Mouse (Mus musculus): ENCODE measurements around the gene Tjp3. TPM values are rescaled to one million over a fixed set of nuclear protein-coding genes. Genes with fewer than 3 reads are reported as not detected.
A peak's percentile ranks its signal among the peaks of the same experiment; 100 is the strongest.
"Not testable (repeated sequence)": the region's sequence is repeated elsewhere in the genome, so short reads cannot be mapped to it uniquely, and the experiment has no call there.

Tjp3 gene
- polyA plus RNA-seq, 1 experiment from 2014 or later, result 4.7 TPM

GRCm38 (mm10) chr10:81233226-81233585 lies 58.2 kb downstream of the Tjp3 start:
- H3K27ac ChIP-seq (ENCODE audit: low read length), result 0 out of 2 replicates have a peak overlapping the region, but pooled peaks have one; percentile 39
- H3K4me1 ChIP-seq (ENCODE audit: control insufficient read depth, insufficient read depth, low read length), result 0 out of 2 replicates have a peak, but pooled peaks cover 12% of the 10 kb centered on the region
- peaks cover 16% of the 10 kb centered on the region for H3K27me3 ChIP-seq (ENCODE audit: control insufficient read depth, insufficient read depth, low read length)
- peak; percentile 49 for ATAC-seq (replicated peaks; ENCODE audit: extremely low read depth, insufficient read depth, low FRiP score)
- H3K4me2 ChIP-seq (ENCODE audit: low read depth, low read length), result peak overlapping the region; percentile 75
- under 1% methylated on average over 21 of the region's 28 CpGs for WGBS
- no peaks in the 10 kb centered on the region for H3K36me3 ChIP-seq (ENCODE audit: control insufficient read depth, insufficient read depth)
- peak overlapping the region; percentile 88 for H3K9ac ChIP-seq (ENCODE audit: low read length)
- H3K9me3 ChIP-seq (replicated peaks; ENCODE audit: control insufficient read depth, low read length), result no peaks in the 10 kb centered on the region
- peak overlapping the region; percentile 85 for H3K4me3 ChIP-seq (ENCODE audit: low read length)

GRCm38 (mm10) chr10:81232580-81233225 lies 58.7 kb downstream of the Tjp3 start, which contains the start of gene Zfr2:
Gene Zfr2 (plus strand): TSS chr10:81233155.
- WGBS, result 7% methylated on average over 29 of the region's 29 CpGs
- no peaks in the 10 kb centered on the region for H3K9me3 ChIP-seq (replicated peaks; ENCODE audit: control insufficient read depth, low read length)
- H3K4me3 ChIP-seq (ENCODE audit: low read length), result peak within 1 kb of the TSS; percentile 85
- peak within 1 kb of the TSS; percentile 75 for H3K4me2 ChIP-seq (ENCODE audit: low read depth, low read length)
- H3K9ac ChIP-seq (ENCODE audit: low read length), result peak within 1 kb of the TSS; percentile 88
- H3K36me3 ChIP-seq (ENCODE audit: control insufficient read depth, insufficient read depth), result no peaks in the 10 kb centered on the region
- peaks cover 16% of the 10 kb centered on the region for H3K27me3 ChIP-seq (ENCODE audit: control insufficient read depth, insufficient read depth, low read length)
- ATAC-seq (replicated peaks; ENCODE audit: extremely low read depth, insufficient read depth, low FRiP score), result peak; percentile 82
- 0 out of 2 replicates have a peak, but pooled peaks cover 12% of the 10 kb centered on the region for H3K4me1 ChIP-seq (ENCODE audit: control insufficient read depth, insufficient read depth, low read length)
- H3K27ac ChIP-seq (ENCODE audit: low read length), result 0 out of 2 replicates have a peak within 1 kb of the TSS, but pooled peaks have one; percentile 39

- Histone ChIP-seq H3K9ac (ENCODE audit: low read length) (no peak overlapping the region), H3K27me3 (ENCODE audit: control insufficient read depth, insufficient read depth, low read length) (peaks cover 16% of the 10 kb centered on the region), H3K27ac (ENCODE audit: low read length) (no peak overlapping the region), H3K4me2 (ENCODE audit: low read depth, low read length) (no peak overlapping the region), H3K36me3 (ENCODE audit: control insufficient read depth, insufficient read depth) (no peaks in the 10 kb centered on the region), H3K9me3 (replicated peaks; ENCODE audit: control insufficient read depth, low read length) (no peaks in the 10 kb centered on the region), H3K4me3 (ENCODE audit: low read length) (no peak overlapping the region), H3K4me1 (ENCODE audit: control insufficient read depth, insufficient read depth, low read length) (0 out of 2 replicates have a peak, but pooled peaks cover 12% of the 10 kb centered on the region)
- no peak for ATAC-seq (replicated peaks; ENCODE audit: extremely low read depth, insufficient read depth, low FRiP score)
- 51% methylated on average over 7 of the region's 7 CpGs for WGBS
These were observed 59.9 kb downstream of the Tjp3 start for GRCm38 (mm10) chr10:81231436-81231835.

- H3K36me3 ChIP-seq (ENCODE audit: control insufficient read depth, insufficient read depth), result no peaks in the 10 kb centered on the region
- peak within 1 kb of the TSS; percentile 22; the same call in 1 of the 2 replicates for H3K4me3 ChIP-seq (ENCODE audit: low read length)
- no peak within 1 kb of the TSS for H3K27ac ChIP-seq (ENCODE audit: low read length)
- 0 out of 2 replicates have a peak, but pooled peaks cover 12% of the 10 kb centered on the region for H3K4me1 ChIP-seq (ENCODE audit: control insufficient read depth, insufficient read depth, low read length)
- peak within 1 kb of the TSS; percentile 48 for H3K4me2 ChIP-seq (ENCODE audit: low read depth, low read length)
- peaks cover 16% of the 10 kb centered on the region for H3K27me3 ChIP-seq (ENCODE audit: control insufficient read depth, insufficient read depth, low read length)
- WGBS, result 13% methylated on average over 27 of the region's 27 CpGs
- no peaks in the 10 kb centered on the region for H3K9me3 ChIP-seq (replicated peaks; ENCODE audit: control insufficient read depth, low read length)
- ATAC-seq (replicated peaks; ENCODE audit: extremely low read depth, insufficient read depth, low FRiP score), result no peak
- H3K9ac ChIP-seq (ENCODE audit: low read length), result no peak within 1 kb of the TSS
These were observed 60.7 kb downstream of the Tjp3 start, which contains the start of gene Atcay for GRCm38 (mm10) chr10:81230438-81231332. Gene Atcay (minus strand): TSS chr10:81230833.

- WGBS, result 8% methylated on average over 20 of the region's 20 CpGs
- Histone ChIP-seq H3K36me3 (ENCODE audit: control insufficient read depth, insufficient read depth) (no peaks in the 10 kb centered on the region), H3K4me2 (ENCODE audit: low read depth, low read length) (peak overlapping the region; percentile 48), H3K27me3 (ENCODE audit: control insufficient read depth, insufficient read depth, low read length) (peaks cover 16% of the 10 kb centered on the region), H3K27ac (ENCODE audit: low read length) (no peak overlapping the region), H3K9ac (ENCODE audit: low read length) (no peak overlapping the region), H3K9me3 (replicated peaks; ENCODE audit: control insufficient read depth, low read length) (no peaks in the 10 kb centered on the region), H3K4me3 (ENCODE audit: low read length) (peak overlapping the region; percentile 22; the same call in 1 of the 2 replicates), H3K4me1 (ENCODE audit: control insufficient read depth, insufficient read depth, low read length) (0 out of 2 replicates have a peak, but pooled peaks cover 12% of the 10 kb centered on the region)
- no peak for ATAC-seq (replicated peaks; ENCODE audit: extremely low read depth, insufficient read depth, low FRiP score)
These were observed 61.5 kb downstream of the Tjp3 start for GRCm38 (mm10) chr10:81229735-81230437.

GRCm38 (mm10) chr10:81223731-81224130 lies 67.7 kb downstream of the Tjp3 start:
- ATAC-seq (replicated peaks; ENCODE audit: extremely low read depth, insufficient read depth, low FRiP score), result not testable (repeated sequence)
- WGBS, result 51% methylated on average over 2 of the region's 2 CpGs

More at GRCm38 (mm10) chr10:81223731-81224130, 67.7 kb downstream of the Tjp3 start:
- not testable (repeated sequence) for H3K4me3 ChIP-seq (ENCODE audit: low read length); H3K9me3 ChIP-seq (replicated peaks; ENCODE audit: control insufficient read depth, low read length); H3K4me1 ChIP-seq (ENCODE audit: control insufficient read depth, insufficient read depth, low read length); H3K36me3 ChIP-seq (ENCODE audit: control insufficient read depth, insufficient read depth); H3K27ac ChIP-seq (ENCODE audit: low read length); H3K4me2 ChIP-seq (ENCODE audit: low read depth, low read length); H3K9ac ChIP-seq (ENCODE audit: low read length); H3K27me3 ChIP-seq (ENCODE audit: control insufficient read depth, insufficient read depth, low read length)

Small RNAs within 50 kb of the gene (microRNA-seq; reads per million reads assigned to microRNA genes)
- gene Mir3057, result 10.8 reads per million, percentile 28 among the genes with 10 or more reads in this experiment

Other genes with a start within 250 kb of the Tjp3 start
- 166 and 174 TPM in 2 replicates for gene Sgta, start 231.4 kb downstream of the Tjp3 start, polyA plus RNA-seq (2015; fragmentation: Nextera tagmentation; extraction: Ambion mirVana)
- gene Thop1, start 221.5 kb downstream of the Tjp3 start, polyA plus RNA-seq (2015; fragmentation: Nextera tagmentation; extraction: Ambion mirVana), result 29.8 and 31.4 TPM in 2 replicates
- 0.70 and 1.00 TPM in 2 replicates for gene Creb3l3, start 192.7 kb downstream of the Tjp3 start, polyA plus RNA-seq (2015; fragmentation: Nextera tagmentation; extraction: Ambion mirVana)
- gene Map2k2, start 185.7 kb downstream of the Tjp3 start, polyA plus RNA-seq (2015; fragmentation: Nextera tagmentation; extraction: Ambion mirVana), result 143 and 152 TPM in 2 replicates
- gene Zbtb7a, start 156.4 kb downstream of the Tjp3 start, polyA plus RNA-seq (2015; fragmentation: Nextera tagmentation; extraction: Ambion mirVana), result 25.5 and 30.1 TPM in 2 replicates
- gene Pias4, start 123.7 kb downstream of the Tjp3 start, polyA plus RNA-seq (2015; fragmentation: Nextera tagmentation; extraction: Ambion mirVana), result 34.7 and 37.5 TPM in 2 replicates
- gene Eef2, start 115.0 kb downstream of the Tjp3 start, polyA plus RNA-seq (2015; fragmentation: Nextera tagmentation; extraction: Ambion mirVana), result 435 and 443 TPM in 2 replicates
- gene Dapk3, start 108.6 kb downstream of the Tjp3 start, polyA plus RNA-seq (2015; fragmentation: Nextera tagmentation; extraction: Ambion mirVana), result 33.9 and 40.2 TPM in 2 replicates
- gene 4930442H23Rik, start 107.7 kb downstream of the Tjp3 start, polyA plus RNA-seq (2015; fragmentation: Nextera tagmentation; extraction: Ambion mirVana), result 0.11 TPM in 2 replicates
- 11.9 and 14.6 TPM in 2 replicates for gene Nmrk2, start 89.5 kb downstream of the Tjp3 start, polyA plus RNA-seq (2015; fragmentation: Nextera tagmentation; extraction: Ambion mirVana)
- 0.31 and 0.33 TPM in 2 replicates for gene Atcay, start 60.7 kb downstream of the Tjp3 start, polyA plus RNA-seq (2015; fragmentation: Nextera tagmentation; extraction: Ambion mirVana)
- 5.0 and 6.2 TPM in 2 replicates for gene Zfr2, start 58.4 kb downstream of the Tjp3 start, polyA plus RNA-seq (2015; fragmentation: Nextera tagmentation; extraction: Ambion mirVana)
- 2.6 and 2.7 TPM in 2 replicates for gene Matk, start 38.6 kb downstream of the Tjp3 start, polyA plus RNA-seq (2015; fragmentation: Nextera tagmentation; extraction: Ambion mirVana)
- 230 TPM in 2 replicates for gene Mrpl54, start 24.6 kb downstream of the Tjp3 start, polyA plus RNA-seq (2015; fragmentation: Nextera tagmentation; extraction: Ambion mirVana)
- 62.7 and 63.0 TPM in 2 replicates for gene Apba3, start 24.6 kb downstream of the Tjp3 start, polyA plus RNA-seq (2015; fragmentation: Nextera tagmentation; extraction: Ambion mirVana)
- 31.3 and 33.2 TPM in 2 replicates for gene Pip5k1c, start 1.4 kb upstream of the Tjp3 start, polyA plus RNA-seq (2015; fragmentation: Nextera tagmentation; extraction: Ambion mirVana)
- 28.1 and 29.6 TPM in 2 replicates for gene Cactin, start 29.5 kb upstream of the Tjp3 start, polyA plus RNA-seq (2015; fragmentation: Nextera tagmentation; extraction: Ambion mirVana)
- 15.2 and 16.3 TPM in 2 replicates for gene Tbxa2r, start 37.1 kb upstream of the Tjp3 start, polyA plus RNA-seq (2015; fragmentation: Nextera tagmentation; extraction: Ambion mirVana)
- gene Gipc3, start 51.7 kb upstream of the Tjp3 start, polyA plus RNA-seq (2015; fragmentation: Nextera tagmentation; extraction: Ambion mirVana), result 0.08 and 0.11 TPM in 2 replicates
- gene Hmg20b, start 58.9 kb upstream of the Tjp3 start, polyA plus RNA-seq (2015; fragmentation: Nextera tagmentation; extraction: Ambion mirVana), result 86.5 and 86.8 TPM in 2 replicates
- 16.5 and 17.6 TPM in 2 replicates for gene Mfsd12, start 65.9 kb upstream of the Tjp3 start, polyA plus RNA-seq (2015; fragmentation: Nextera tagmentation; extraction: Ambion mirVana)
- gene 4930404N11Rik, start 74.2 kb upstream of the Tjp3 start, polyA plus RNA-seq (2015; fragmentation: Nextera tagmentation; extraction: Ambion mirVana), result 1.8 and 1.9 TPM in 2 replicates
- 74.6 and 82.8 TPM in 2 replicates for gene Fzr1, start 86.9 kb upstream of the Tjp3 start, polyA plus RNA-seq (2015; fragmentation: Nextera tagmentation; extraction: Ambion mirVana)
- 83.4 and 86.2 TPM in 2 replicates for gene Dohh, start 92.8 kb upstream of the Tjp3 start, polyA plus RNA-seq (2015; fragmentation: Nextera tagmentation; extraction: Ambion mirVana)
- 2.1 and 2.6 TPM in 2 replicates for gene Gm48551, start 92.9 kb upstream of the Tjp3 start, polyA plus RNA-seq (2015; fragmentation: Nextera tagmentation; extraction: Ambion mirVana)
- 0.55 and 0.83 TPM in 2 replicates for gene Gm48552, start 97.4 kb upstream of the Tjp3 start, polyA plus RNA-seq (2015; fragmentation: Nextera tagmentation; extraction: Ambion mirVana)
- gene Smim24, start 101.5 kb upstream of the Tjp3 start, polyA plus RNA-seq (2015; fragmentation: Nextera tagmentation; extraction: Ambion mirVana), result 5.0 and 9.2 TPM in 2 replicates
- gene Nfic, start 164.1 kb upstream of the Tjp3 start, polyA plus RNA-seq (2015; fragmentation: Nextera tagmentation; extraction: Ambion mirVana), result 54.7 and 61.1 TPM in 2 replicates
- gene Celf5, start 191.1 kb upstream of the Tjp3 start, polyA plus RNA-seq (2015; fragmentation: Nextera tagmentation; extraction: Ambion mirVana), result 0.24 TPM in 2 replicates
- gene Ncln, start 204.8 kb upstream of the Tjp3 start, polyA plus RNA-seq (2015; fragmentation: Nextera tagmentation; extraction: Ambion mirVana), result 55.7 and 59.8 TPM in 2 replicates
- gene S1pr4, start 208.6 kb upstream of the Tjp3 start, polyA plus RNA-seq (2015; fragmentation: Nextera tagmentation; extraction: Ambion mirVana), result 1.5 and 2.1 TPM in 2 replicates
- gene Gna15, start 232.6 kb upstream of the Tjp3 start, polyA plus RNA-seq (2015; fragmentation: Nextera tagmentation; extraction: Ambion mirVana), result 1.1 and 1.3 TPM in 2 replicates

All from heart, embryonic 16.5 days (tissue).